Mouse (Mus musculus) spleen, postnatal 0 days (tissue): ENCODE measurements around the gene Dag1. TPM values are rescaled to one million over a fixed set of nuclear protein-coding genes. Genes with fewer than 3 reads are reported as not detected.

Experiments
- polyA plus RNA-seq: library from polyadenylated mRNA; unstranded; fragments of >200 nt; fragmentation: Nextera tagmentation; extraction: Ambion mirVana; gene quantifications from 2 replicates; pipeline ENCODE4 v1.2.1, GENCODE M21; 2015

The Dag1 gene
- polyA plus RNA-seq = 16.9 and 19.2 TPM in 2 replicates

DNA sequence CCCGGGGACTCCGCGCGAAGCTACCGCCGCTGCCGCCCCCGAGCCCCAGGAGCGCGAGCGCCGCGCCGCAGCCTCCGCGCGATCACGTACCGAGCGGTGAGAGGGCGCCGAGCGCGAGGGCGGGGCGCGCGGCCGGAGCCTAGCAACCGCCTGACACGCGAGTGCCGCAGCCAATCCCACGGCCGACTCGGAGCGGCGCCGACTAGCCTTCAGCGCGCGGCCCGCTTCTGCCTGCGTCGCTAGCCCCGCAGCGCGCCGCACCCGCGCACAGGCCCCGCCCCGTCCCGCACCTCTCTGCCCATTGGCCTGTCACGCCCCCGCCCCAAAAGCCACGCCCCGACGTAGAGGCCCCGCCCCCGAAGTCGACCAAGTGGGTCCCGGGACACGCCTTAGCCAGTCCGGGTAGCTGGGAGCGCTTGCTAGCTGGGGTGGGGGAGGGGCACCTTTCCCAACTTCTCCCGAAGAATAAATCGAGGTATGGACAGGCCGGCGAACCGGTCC lies at the start of gene Dag1:
Gene Dag1, minus strand, starts transcription at position 269 of the 501 bp plus-strand sequence.

DNA sequence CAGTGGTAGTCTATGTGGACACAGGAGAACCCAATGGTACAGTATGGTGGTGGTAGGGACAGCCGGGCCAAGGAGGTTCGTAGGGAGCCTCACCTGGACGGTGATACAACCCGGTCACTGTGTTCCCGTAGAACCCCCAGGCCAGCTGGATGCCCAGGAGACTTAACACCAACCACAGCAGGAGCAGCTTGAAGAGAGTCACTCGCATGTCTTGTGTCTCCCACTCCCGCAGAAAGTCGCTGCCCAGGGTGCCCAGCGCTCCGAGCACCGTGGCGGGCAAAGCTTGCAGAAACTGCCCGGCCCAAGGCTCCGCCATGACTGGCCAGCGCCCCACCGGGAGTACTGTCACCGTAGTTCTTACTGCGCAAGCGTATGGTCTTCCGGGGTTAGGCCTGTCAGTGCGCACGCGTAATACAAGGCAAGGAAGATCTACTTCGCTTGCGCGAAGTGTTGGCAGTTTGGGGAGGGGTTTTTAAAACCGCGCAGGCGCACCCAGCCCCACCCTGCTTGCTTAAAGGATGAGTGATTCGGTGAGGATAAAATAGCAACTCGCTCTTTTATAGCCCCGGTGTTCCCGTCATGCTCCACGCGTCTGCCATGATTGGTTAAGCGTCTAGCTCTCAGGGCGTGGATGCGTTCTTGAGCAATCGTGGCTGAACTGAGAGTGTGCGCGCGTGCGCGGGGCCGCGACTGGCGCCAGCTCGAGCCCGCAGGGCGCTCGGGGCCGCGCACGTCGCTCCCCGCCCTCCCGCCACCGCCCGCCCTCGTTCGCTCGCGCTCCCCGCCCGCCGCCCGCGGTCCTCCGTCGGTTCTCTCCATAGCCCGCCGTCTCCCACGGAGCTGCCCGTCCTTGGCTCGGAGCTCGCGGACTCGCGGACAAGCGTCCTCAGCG lies 42.1 kb upstream of the Dag1 start, which contains the start of the genes Rhoa and Tcta:
Gene Rhoa, plus strand, starts transcription at position 501 of the 892 bp plus-strand sequence.
Gene Tcta, minus strand, starts transcription at position 532 of the 892 bp plus-strand sequence.

DNA sequence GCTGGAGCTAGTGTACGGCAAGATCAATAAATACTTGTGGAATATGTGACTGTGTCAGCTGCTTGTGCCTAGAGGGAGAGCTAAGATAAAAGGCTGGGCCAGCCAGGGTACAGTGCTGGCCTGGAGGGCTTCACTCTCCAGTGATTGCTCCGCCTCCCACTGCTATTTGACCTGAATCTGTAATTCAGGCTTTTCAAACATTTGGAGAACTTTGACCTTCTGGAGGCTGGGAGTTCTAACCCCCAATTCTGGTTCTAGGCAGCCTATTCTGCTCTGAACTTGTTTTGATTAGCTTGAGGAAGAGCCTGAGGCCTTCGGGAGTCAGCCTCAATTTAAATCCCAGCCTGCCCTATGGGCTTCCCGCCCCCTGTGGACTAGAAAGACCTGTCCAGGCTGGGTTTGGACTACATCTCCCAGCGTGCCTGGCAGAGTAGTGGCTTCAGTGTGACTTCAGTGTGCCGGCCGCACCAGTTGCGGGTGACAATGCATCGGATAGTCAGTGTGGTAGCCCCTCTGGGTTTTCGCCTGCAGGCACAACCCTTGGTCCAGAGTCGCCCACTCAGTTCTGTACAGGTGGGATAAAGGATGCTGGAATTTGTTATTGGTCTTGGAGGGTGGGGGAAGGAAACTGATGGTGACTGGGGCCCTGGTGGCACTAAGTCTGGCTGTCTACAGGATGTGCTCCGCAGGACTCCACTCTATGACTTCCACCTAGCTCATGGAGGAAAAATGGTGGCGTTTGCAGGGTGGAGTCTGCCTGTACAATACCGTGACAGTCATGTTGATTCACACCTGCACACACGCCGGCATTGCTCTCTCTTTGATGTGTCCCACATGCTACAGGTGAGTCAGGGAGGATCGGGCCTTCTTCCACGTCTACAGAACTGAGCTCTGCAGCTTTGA lies 32.9 kb upstream of the Dag1 start, which contains the start of gene Amt:
Gene Amt, plus strand, starts transcription at position 401 of the 903 bp plus-strand sequence.

DNA sequence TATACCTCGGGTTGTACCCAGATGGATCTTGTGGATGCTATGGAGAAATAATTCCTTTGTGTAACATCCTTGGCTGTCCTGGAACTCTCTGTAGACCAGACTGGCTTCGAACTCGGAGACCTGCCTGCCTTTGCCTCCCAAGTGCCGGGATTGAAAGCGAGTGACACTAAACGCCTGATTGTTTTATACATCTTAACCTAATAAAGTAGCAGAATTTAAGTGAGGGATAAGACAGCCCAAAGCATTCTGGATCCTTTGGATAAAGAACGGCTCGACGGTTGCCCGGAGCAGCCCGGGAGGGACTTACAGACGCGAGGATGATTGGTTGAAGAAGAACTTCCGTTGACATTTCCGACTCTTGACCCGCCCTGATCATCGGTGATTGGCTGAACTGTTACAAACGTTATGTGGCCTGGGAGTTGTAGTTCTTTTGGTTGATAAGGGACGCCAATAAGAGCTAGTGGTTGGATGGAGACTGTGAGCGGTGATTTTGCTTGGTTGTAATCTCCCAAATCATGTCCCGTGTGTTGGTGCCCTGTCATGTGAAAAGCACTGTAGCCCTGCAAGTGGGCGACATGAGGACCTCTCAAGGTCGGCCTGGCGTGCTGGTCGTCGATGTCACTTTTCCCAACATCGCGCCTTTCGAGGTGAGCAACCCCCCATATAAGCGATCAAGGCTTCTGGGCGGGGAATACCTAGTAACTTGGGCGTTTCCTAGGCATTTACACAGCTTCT lies 26.4 kb upstream of the Dag1 start, which contains the start of gene Nicn1:
Gene Nicn1, plus strand, starts transcription at position 414 of the 735 bp plus-strand sequence.

DNA sequence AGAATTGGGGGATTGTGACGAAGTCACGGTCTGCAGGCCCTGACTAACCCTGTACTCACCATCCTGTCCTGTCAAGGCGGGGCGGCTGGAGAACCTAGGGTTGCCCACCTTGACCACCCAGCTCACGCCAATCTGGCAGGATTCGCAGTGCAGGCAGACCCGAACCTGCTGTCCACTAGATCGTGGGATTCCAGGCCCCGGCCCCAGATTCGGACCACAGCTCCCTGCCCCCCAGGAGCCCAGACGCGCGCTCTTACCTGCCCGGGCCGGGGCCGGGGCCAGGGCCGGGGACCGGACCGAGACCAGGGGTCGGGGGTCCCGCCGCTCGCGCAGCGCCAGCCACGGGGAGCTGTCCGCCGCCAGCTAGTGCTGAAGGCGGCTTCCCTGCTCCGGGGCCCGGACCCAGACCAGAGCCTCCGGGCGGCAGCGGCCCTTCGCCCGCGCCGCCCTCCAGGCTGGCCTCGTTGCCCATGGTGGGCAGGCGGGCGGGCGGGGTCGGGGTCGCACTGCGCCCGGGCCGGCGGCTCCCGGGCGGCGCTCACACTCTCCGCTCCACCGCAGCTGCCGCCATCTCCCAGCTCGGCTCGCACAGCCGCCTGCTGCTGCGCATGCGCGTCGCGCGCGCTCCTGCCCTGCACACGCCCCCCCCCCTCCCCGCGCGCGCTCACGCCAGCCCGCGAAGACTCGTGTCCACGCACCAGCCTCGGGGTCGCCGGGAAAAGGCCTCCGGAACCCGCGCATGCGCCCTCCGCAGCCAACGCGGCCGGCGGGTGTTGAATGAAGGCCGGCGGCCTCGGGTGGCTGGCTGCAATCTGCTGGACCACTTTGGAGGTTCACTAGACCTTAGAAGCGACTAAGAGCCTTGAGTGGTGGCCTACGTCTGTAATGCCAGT lies 73.7 kb downstream of the Dag1 start, which contains the start of gene Bsn:
Gene Bsn, minus strand, starts transcription at position 598 of the 893 bp plus-strand sequence.

Other genes with a start within 250 kb of the Dag1 start
- 14.6 and 15.7 TPM in 2 replicates for gene Gmppb, start 214.7 kb downstream of the Dag1 start, polyA plus RNA-seq
- 1.9 and 2.3 TPM in 2 replicates for gene Amigo3, start 210.8 kb downstream of the Dag1 start, polyA plus RNA-seq
- gene Mst1, start 183.5 kb downstream of the Dag1 start, polyA plus RNA-seq = 3.4 and 4.5 TPM in 2 replicates
- gene Rnf123, start 180.6 kb downstream of the Dag1 start, polyA plus RNA-seq = 90.1 and 92.6 TPM in 2 replicates
- 130 and 136 TPM in 2 replicates for gene Apeh, start 169.4 kb downstream of the Dag1 start, polyA plus RNA-seq
- gene Bsn, start 73.6 kb downstream of the Dag1 start, polyA plus RNA-seq = 2.9 TPM in 2 replicates
- gene Nicn1, start 26.5 kb upstream of the Dag1 start, polyA plus RNA-seq = 5.2 and 6.5 TPM in 2 replicates
- gene Amt, start 32.9 kb upstream of the Dag1 start, polyA plus RNA-seq = 1.3 and 1.7 TPM in 2 replicates
- gene Rhoa, start 42.2 kb upstream of the Dag1 start, polyA plus RNA-seq = 256 and 274 TPM in 2 replicates
- gene Tcta, start 42.2 kb upstream of the Dag1 start, polyA plus RNA-seq = 16.6 and 19.3 TPM in 2 replicates
- 5,787 and 6,504 TPM in 2 replicates for gene Gpx1, start 74.9 kb upstream of the Dag1 start, polyA plus RNA-seq
- 61.2 and 62.7 TPM in 2 replicates for gene Usp4, start 83.9 kb upstream of the Dag1 start, polyA plus RNA-seq
- gene 1700102P08Rik, start 128.8 kb upstream of the Dag1 start, polyA plus RNA-seq = 0.54 and 0.85 TPM in 2 replicates
- gene Ccdc36, start 164.5 kb upstream of the Dag1 start, polyA plus RNA-seq = 0.32 and 0.34 TPM in 2 replicates
- gene BC048562, start 172.5 kb upstream of the Dag1 start, polyA plus RNA-seq = not detected in 2 replicates
- gene Ccdc71, start 196.6 kb upstream of the Dag1 start, polyA plus RNA-seq = 20.1 and 25.2 TPM in 2 replicates
- 16.0 and 20.4 TPM in 2 replicates for gene Klhdc8b, start 197.6 kb upstream of the Dag1 start, polyA plus RNA-seq
- 8.5 and 13.8 TPM in 2 replicates for gene Lamb2, start 215.8 kb upstream of the Dag1 start, polyA plus RNA-seq
- 26.9 and 32.9 TPM in 2 replicates for gene Usp19, start 226.6 kb upstream of the Dag1 start, polyA plus RNA-seq
- 66.4 and 70.2 TPM in 2 replicates for gene Qars, start 243.7 kb upstream of the Dag1 start, polyA plus RNA-seq